Mouse (Mus musculus): ENCODE measurements at regions not wholly inside any gene's neighbourhood (a gene's known extent, or its start where the extent isn't known, plus 50 kb on each side); places are given as distances from the start of the nearest gene placed in this dataset.

GRCm38 (mm10) chr7:40831583-40831982 lies 66.5 kb upstream of the Vstm2b start:
- TF ChIP-seq CTCF (IDR thresholded peaks at IDR 0.05; ENCODE audit: extremely low read depth, insufficient read length, insufficient replicate concordance, low read depth, low read length) (no peak), POLR2A (IDR thresholded peaks at IDR 0.05; ENCODE audit: low read depth, low read length) (no peak)

Measured in small intestine, adult 2 months (tissue).